Mouse (Mus musculus) cerebellum, adult 2 months (tissue): ENCODE measurements around the gene Plppr3. TPM values are rescaled to one million over a fixed set of nuclear protein-coding genes. Genes with fewer than 3 reads are reported as not detected.

Experiments used
- DNase-seq, 2 experiments: peaks; one replicate each; pipeline ENCODE4 v3.0.0; 2021
- H3K27ac ChIP-seq: fragments of 200-500 bp; 2 replicates; pipeline ENCODE4 v1.5.1; 2012; ENCODE audit warnings: low read length, control low read depth, inconsistent platforms; ENCODE audit not compliant: insufficient read depth
- H3K27me3 ChIP-seq: fragments of 200-500 bp; 2 replicates; pipeline ENCODE4 v1.6.1; 2012; ENCODE audit warnings: inconsistent platforms, mild to moderate bottlenecking, low read length, moderate library complexity; ENCODE audit not compliant: control insufficient read depth, insufficient read depth
- H3K4me1 ChIP-seq: fragments of 200-500 bp; 2 replicates; pipeline ENCODE4 v1.6.1; 2011; ENCODE audit warnings: low read length; ENCODE audit not compliant: control insufficient read depth, insufficient read depth
- H3K4me3 ChIP-seq: fragments of 200-500 bp; replicated peaks from 2 replicates; pipeline ENCODE3; 2011; ENCODE audit warnings: mild to moderate bottlenecking, low read depth, low read length, control low read depth; ENCODE audit not compliant: insufficient read depth
- CTCF ChIP-seq: fragments of 200-500 bp; IDR thresholded peaks from 2 replicates; pipeline ENCODE4 v1.5.1; 2011; ENCODE audit warnings: low read depth, mild to moderate bottlenecking, control low read depth, low read length, moderate library complexity, borderline replicate concordance; ENCODE audit not compliant: insufficient read depth
- POLR2A ChIP-seq: fragments of 200-500 bp; IDR thresholded peaks from 2 replicates; pipeline ENCODE4 v1.6.1; 2011; ENCODE audit warnings: low read length, control low read depth, borderline replicate concordance; ENCODE audit not compliant: insufficient read depth
- WGBS: fragments of 180-500 bp; shearing (Covaris S2); methylation state at CpG from one replicate; pipeline ENCODE4 v1.1.7; 2018; 5-methylcytosine and 5-hydroxymethylcytosine counted together
- polyA plus RNA-seq: library from polyadenylated mRNA; depleted of rRNA; stranded (reverse); fragments of >200 nt; gene quantifications from 2 replicates; pipeline ENCODE4 v1.2.3, GENCODE M21; 2012

Gene Plppr3
- polyA plus RNA-seq, 1 experiment, result 49.3 TPM

DNA sequence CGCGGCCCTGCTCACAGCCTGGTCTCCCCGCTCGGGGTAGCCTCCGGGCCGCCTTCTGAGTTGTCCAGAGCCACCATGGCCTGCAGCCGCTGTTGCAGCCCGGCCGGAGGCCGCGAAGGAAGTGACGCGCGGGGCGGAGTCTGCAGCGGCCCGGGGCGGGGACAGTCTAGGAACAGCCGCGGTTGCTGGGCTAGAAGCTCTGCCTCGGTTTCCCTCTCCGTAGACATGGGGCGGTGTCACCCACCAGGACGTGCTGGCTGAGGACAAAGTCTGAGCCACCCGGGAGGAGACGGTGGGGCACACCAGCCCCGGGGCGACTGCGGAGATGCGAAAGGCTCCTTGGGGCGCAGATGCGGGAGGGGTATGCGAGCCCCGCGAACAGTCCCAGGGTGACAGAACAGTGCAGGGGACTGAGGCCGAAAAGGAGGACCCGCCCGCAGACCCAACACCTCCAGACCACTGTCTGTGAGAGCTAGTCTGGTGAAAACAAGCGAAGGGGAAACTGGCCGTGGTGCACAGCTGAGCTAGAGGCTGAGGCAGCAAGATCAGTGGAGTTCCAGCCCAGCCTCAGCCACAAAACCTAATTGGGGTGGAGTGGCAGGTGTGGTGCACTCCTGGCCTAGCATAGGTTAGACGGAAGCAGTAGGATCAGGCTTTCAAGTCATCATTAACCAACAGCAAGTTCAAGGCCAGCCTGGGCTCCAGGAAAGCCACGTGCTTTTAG, 42.5 kb upstream of the Plppr3 start, which contains the start of gene Kiss1r:
Gene Kiss1r (plus strand): TSS at position 164 of the 724 bp plus-strand sequence.
- Histone ChIP-seq H3K27me3 (no peaks in the 10 kb centered on the region), H3K4me1 (peaks cover 21% of the 10 kb centered on the region), H3K27ac (peak within 1 kb of the TSS; percentile 81), H3K4me3 (peak within 1 kb of the TSS; percentile 95)
- peak; percentile 86 to 89 for DNase-seq
- peak; percentile 93 for TF ChIP-seq POLR2A
- no peak for TF ChIP-seq CTCF
- WGBS, result under 1% methylated on average over 42 of the region's 42 CpGs

DNA sequence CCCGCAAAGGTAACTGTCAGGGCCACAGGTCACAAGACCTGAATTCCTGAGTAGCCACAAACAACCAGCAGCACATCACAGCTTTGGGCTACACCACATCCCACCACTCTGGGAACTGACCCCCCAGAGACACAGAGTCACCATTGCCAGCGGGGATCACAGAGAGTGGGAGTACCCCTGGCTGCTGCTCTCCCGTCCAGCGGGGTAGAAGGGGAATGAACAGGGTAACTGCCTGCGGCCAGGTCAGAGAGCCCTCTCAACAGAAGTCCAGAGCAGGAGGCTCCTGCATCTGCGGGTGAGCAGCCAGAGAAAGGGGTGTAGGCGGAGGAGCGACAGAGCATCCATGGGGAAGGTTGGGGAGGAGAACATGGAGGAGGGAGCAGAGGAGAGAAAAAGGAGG, 41.6 kb upstream of the Plppr3 start:
- WGBS, result 3% methylated on average over 8 of the region's 8 CpGs
- peak; percentile 29 to 45 for DNase-seq
- TF ChIP-seq POLR2A, result no peak
- TF ChIP-seq CTCF, result no peak
- Histone ChIP-seq H3K27ac (peak overlapping the region; percentile 66), H3K27me3 (no peaks in the 10 kb centered on the region), H3K4me3 (peak overlapping the region; percentile 95), H3K4me1 (peaks cover 21% of the 10 kb centered on the region)

DNA sequence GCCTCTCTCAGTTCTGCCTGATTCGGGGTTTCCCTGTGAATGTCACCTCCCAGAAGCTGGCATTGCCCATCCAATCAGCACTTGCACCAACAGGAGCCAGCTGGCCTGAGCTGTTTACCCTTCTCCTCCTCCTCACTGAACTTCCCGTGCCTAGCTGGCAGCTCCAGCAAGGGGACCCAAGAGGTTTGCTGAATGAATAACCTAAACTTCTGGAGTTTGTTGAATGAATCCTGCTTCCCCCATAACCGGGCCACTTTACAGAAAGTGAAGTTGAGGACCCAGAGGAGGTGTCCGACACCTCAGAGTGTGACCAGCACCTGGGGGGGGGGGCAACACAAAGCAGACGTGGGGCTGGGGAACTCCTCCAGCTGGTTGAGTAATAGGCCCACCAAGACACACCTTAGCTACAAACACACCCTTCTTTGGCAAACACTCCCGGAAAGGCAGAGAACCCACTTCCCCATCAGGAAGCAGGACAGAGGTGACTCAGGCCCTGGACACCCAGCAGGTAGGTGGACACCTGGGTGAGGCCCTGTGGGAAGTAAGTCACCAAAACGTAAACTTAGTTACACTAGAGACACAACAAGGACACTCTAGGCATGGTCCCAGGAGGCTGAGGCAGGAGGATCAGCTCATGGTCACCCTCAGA, 40.6 kb upstream of the Plppr3 start:
- Histone ChIP-seq H3K4me3 (no peak overlapping the region), H3K4me1 (peaks cover 14% of the 10 kb centered on the region), H3K27ac (no peak overlapping the region), H3K27me3 (no peaks in the 10 kb centered on the region)
- WGBS, result 28% methylated on average over 7 of the region's 7 CpGs
- TF ChIP-seq POLR2A, result no peak
- DNase-seq, result no peak

DNA sequence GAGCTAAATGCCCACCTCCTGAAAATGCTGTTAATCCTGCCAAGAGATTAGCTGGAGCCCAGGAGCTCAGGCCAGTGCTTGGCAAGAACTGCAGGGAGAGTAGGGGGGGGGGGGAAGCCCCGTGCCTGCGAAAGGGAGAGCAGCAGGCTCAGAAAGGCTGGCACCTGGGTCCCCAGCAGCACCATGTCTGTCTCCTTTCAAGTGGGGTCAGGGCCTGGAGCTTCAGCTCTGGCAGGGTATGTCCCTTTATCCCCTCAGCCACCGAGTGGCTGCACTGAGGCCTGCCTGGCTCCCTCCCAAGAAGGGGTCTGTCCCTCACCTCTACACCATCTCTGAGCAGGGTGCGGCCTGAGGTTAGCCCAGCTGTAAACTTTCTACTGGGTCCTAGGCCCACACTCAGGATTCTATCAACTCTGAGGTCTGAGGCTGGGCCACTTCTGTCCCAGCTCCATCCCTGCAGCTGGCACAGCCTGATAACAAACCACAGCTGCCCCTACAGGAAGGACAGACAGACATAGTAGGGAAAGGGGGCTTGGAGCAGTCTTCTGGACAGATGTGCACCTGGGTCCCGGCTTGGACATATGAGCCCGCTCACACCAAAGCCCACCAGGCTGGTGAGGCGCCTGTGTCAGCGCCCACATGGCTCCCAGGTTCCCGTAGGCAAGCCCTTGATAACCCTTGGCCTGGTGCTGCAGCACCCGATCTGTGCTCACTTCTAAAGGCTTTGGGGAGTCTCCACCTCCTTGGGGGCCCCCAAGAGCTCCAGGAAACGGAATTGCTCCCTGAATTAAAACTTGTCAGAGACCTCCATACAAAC, 39.9 kb upstream of the Plppr3 start:
- no peak overlapping the region for H3K27ac ChIP-seq
- WGBS, result 35% methylated on average over 11 of the region's 11 CpGs

DNA sequence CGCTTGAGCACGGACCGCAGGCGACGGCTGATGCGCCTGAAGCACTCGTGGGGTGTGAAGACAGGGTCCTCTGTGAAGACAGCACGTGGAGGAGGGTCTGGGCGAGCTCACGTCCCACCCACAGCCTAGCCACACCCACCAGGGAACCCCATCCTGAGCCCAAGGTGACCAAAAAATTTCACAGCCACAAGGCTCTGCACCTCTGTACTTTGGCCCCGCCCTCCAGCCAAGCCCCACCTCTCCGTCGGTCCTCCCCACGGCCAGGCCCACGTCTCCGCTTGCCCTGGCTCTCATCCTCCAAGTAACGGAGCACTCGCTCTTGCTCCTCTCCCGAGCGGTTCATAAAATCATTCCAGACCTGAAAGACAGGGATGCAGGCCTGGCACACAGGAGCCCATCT, 38.0 kb upstream of the Plppr3 start:
- no peak overlapping the region for H3K27ac ChIP-seq
- peaks cover 22% of the 10 kb centered on the region for H3K4me1 ChIP-seq
- no peak for DNase-seq
- no peaks in the 10 kb centered on the region for H3K27me3 ChIP-seq
- no peak overlapping the region for H3K4me3 ChIP-seq
- WGBS, result 83% methylated on average over 20 of the region's 20 CpGs
- TF ChIP-seq CTCF (no peak), POLR2A (no peak)

More for the DNA sequence above, 39.9 kb upstream of the Plppr3 start:
- no peak for DNase-seq
- Histone ChIP-seq H3K4me3 (no peak overlapping the region), H3K4me1 (peaks cover 20% of the 10 kb centered on the region), H3K27me3 (no peaks in the 10 kb centered on the region)
- no peak for TF ChIP-seq POLR2A
- no peak for TF ChIP-seq CTCF

DNA sequence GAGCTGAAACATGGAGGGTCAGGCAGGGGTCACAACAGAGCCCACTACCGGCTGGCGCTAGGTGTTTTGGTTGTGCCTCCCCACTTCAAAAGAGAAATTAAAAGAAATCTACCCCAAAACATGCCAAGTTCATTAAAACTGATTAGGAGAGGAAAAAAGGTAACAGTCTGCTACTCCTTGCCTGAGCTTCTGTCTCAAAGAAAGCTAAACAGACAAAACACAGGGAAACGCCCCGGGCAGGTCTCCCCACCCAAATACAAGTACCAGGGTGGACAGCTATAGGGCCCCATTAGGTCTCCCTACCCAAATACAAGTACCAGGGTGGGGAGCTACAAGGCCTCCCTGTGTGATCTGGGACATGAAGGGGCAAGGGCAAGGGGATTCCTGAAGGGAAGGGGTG, 36.1 kb upstream of the Plppr3 start, which contains the start of gene Gm26602:
Gene Gm26602 (plus strand): TSS at position 301 of the 400 bp plus-strand sequence.
- H3K27me3 ChIP-seq, result no peaks in the 10 kb centered on the region
- no peak for DNase-seq
- TF ChIP-seq POLR2A (no peak), CTCF (no peak)
- H3K4me1 ChIP-seq, result peaks cover 21% of the 10 kb centered on the region
- H3K4me3 ChIP-seq, result no peak within 1 kb of the TSS
- H3K27ac ChIP-seq, result no peak within 1 kb of the TSS; the same call in 1 of the 2 replicates
- WGBS, result 99% methylated on average over 4 of the region's 4 CpGs

DNA sequence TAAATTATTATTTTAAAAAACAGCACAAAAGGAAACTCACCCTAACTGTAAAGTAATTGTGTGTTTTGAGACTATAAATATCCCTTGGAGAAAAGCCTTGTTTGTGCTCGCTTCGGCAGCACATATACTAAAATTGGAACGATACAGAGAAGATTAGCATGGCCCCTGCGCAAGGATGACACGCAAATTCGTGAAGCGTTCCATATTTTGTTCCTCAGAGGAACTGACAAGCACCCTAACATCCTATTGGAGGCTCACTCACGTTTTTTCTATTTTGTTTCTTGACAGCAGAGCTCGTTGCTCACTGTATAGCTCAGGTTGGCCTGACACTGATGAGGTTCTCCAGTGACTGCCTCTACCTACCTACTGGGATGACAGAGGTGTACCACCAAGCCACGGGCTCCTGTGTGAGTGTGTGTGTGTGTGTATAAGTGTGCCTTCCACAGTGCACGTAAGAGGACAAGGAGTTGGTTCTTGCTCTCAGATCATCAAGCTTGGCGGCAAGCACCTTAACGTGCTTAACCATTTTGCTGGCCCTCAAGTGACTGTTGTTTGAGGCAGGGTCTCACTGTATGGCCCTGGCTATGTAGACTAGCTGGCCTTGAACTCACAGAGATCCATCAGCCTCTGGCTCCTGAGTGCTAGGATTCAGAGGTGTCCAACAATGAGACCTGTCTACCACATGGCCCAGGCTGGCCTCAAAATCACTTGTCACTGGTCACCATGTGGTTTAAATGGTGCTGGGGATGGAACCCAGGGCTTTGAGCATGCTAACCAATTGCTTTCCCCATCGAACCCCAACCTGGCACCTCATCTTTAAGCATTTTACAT, 34.9 kb upstream of the Plppr3 start:
- 18% methylated on average over 14 of the region's 14 CpGs for WGBS
- 0 out of 2 replicates have a peak, but pooled peaks have one; percentile 16 for TF ChIP-seq POLR2A
- TF ChIP-seq CTCF, result no peak
- Histone ChIP-seq H3K4me3 (peak overlapping the region; percentile 78), H3K4me1 (peaks cover 14% of the 10 kb centered on the region), H3K27me3 (no peaks in the 10 kb centered on the region), H3K27ac (peak overlapping the region; percentile 82)
- peak; percentile 62 to 73 for DNase-seq
